Mouse (Mus musculus) stomach, embryonic 16.5 days (tissue): ENCODE data around the gene Pgpep1. TPM values are rescaled to one million over a fixed set of nuclear protein-coding genes. Genes with fewer than 3 reads are reported as not detected.
A peak's percentile ranks its signal among the peaks of the same experiment; 100 is the strongest.

ENCODE experiments used
- ATAC-seq: fragments of 200-750 bp; cut with Nextera tagmentation; 2 replicates; pipeline ENCODE4 v1.8.0; 2017; ENCODE audit warnings: moderate number of reproducible peaks, moderate TSS enrichment; ENCODE audit not compliant: insufficient read depth, low FRiP score
- H3K27ac ChIP-seq: fragments of 300-500 bp; sonication (generic); 2 replicates; pipeline ENCODE4 v1.5.1; 2014; ENCODE audit warnings: low read length
- H3K27me3 ChIP-seq: fragments of 300-500 bp; sonication (generic); 2 replicates; pipeline ENCODE4 v1.6.1; 2014; ENCODE audit warnings: low read length, control low read depth, mixed read lengths; ENCODE audit not compliant: control insufficient read depth, insufficient read depth
- H3K36me3 ChIP-seq: fragments of 300-500 bp; sonication (generic); 2 replicates; pipeline ENCODE4 v1.6.1; 2014; ENCODE audit warnings: low read length; ENCODE audit not compliant: control insufficient read depth, insufficient read depth
- H3K4me1 ChIP-seq: fragments of 300-500 bp; sonication (generic); 2 replicates; pipeline ENCODE4 v1.6.1; 2014; ENCODE audit warnings: low read length, control low read depth, mixed read lengths; ENCODE audit not compliant: control insufficient read depth, insufficient read depth
- H3K4me2 ChIP-seq: fragments of 300-500 bp; sonication (generic); 2 replicates; pipeline ENCODE4 v1.6.1; 2014; ENCODE audit warnings: low read depth, low read length, mixed read lengths
- H3K4me3 ChIP-seq: fragments of 300-500 bp; sonication (generic); replicated peaks from 2 replicates; pipeline ENCODE4 v1.5.1; 2014; ENCODE audit warnings: mild to moderate bottlenecking, low read length
- H3K9ac ChIP-seq: fragments of 300-500 bp; sonication (generic); 2 replicates; pipeline ENCODE4 v1.6.1; 2014; ENCODE audit warnings: low read length
- H3K9me3 ChIP-seq: fragments of 300-500 bp; sonication (generic); replicated peaks from 2 replicates; pipeline ENCODE4 v1.6.1; 2016; ENCODE audit warnings: low read length, control low read depth; ENCODE audit not compliant: control insufficient read depth
- WGBS: fragments of 180-500 bp; shearing (Covaris S2); extraction: QIAGEN DNeasy Blood & Tissue Kit; methylation state at CpG from one replicate; pipeline ENCODE4 v1.1.7; 2014; 5-methylcytosine and 5-hydroxymethylcytosine counted together
- polyA plus RNA-seq: library from polyadenylated mRNA; unstranded; fragments of >200 nt; fragmentation: Nextera tagmentation; extraction: Ambion mirVana; gene quantifications from 2 replicates; pipeline ENCODE4 v1.2.1, GENCODE M21; 2015

Pgpep1 gene
- polyA plus RNA-seq, 1 experiment from 2014 or later: 57.5 TPM

GRCm38 (mm10) chr8:70699834-70700554 is 39.8 kb upstream of the Pgpep1 start:
- WGBS: under 1% methylated on average over 58 of the region's 59 CpGs
- H3K27ac ChIP-seq: peak overlapping the region; percentile 99
- no peak for ATAC-seq

GRCm38 (mm10) chr8:70699116-70699833 is 39.1 kb upstream of the Pgpep1 start:
- Histone ChIP-seq H3K4me3 (peak overlapping the region; percentile 99), H3K27ac (peak overlapping the region; percentile 99), H3K27me3 (no peaks in the 10 kb centered on the region), H3K9me3 (no peaks in the 10 kb centered on the region), H3K4me1 (peaks cover 50% of the 10 kb centered on the region), H3K36me3 (0 out of 2 replicates have a peak, but pooled peaks cover 5% of the 10 kb centered on the region), H3K4me2 (peak overlapping the region; percentile 72), H3K9ac (peak overlapping the region; percentile 100)
- WGBS: under 1% methylated on average over 77 of the region's 89 CpGs
- ATAC-seq: peak; percentile 5

More at GRCm38 (mm10) chr8:70699834-70700554, 39.8 kb upstream of the Pgpep1 start:
- Histone ChIP-seq H3K9me3 (no peaks in the 10 kb centered on the region), H3K4me3 (peak overlapping the region; percentile 99), H3K27me3 (no peaks in the 10 kb centered on the region), H3K9ac (peak overlapping the region; percentile 100), H3K4me1 (peaks cover 50% of the 10 kb centered on the region), H3K36me3 (0 out of 2 replicates have a peak, but pooled peaks cover 5% of the 10 kb centered on the region), H3K4me2 (peak overlapping the region; percentile 72)

GRCm38 (mm10) chr8:70698310-70699109 is 38.3 kb upstream of the Pgpep1 start, which contains the start of gene Jund:
TSS of gene Jund (plus strand) at chr8:70698949.
- H3K27ac ChIP-seq: peak within 1 kb of the TSS; percentile 99
- peak within 1 kb of the TSS; percentile 100 for H3K9ac ChIP-seq
- 0 out of 2 replicates have a peak, but pooled peaks cover 5% of the 10 kb centered on the region for H3K36me3 ChIP-seq
- peak within 1 kb of the TSS; percentile 99 for H3K4me3 ChIP-seq
- no peaks in the 10 kb centered on the region for H3K27me3 ChIP-seq
- under 1% methylated on average over 66 of the region's 69 CpGs for WGBS
- H3K9me3 ChIP-seq: no peaks in the 10 kb centered on the region
- peak within 1 kb of the TSS; percentile 72 for H3K4me2 ChIP-seq
- peak; percentile 90 for ATAC-seq
- peaks cover 50% of the 10 kb centered on the region for H3K4me1 ChIP-seq

- H3K27ac ChIP-seq: peak overlapping the region; percentile 91
- no peaks in the 10 kb centered on the region for H3K27me3 ChIP-seq
- H3K9me3 ChIP-seq: no peaks in the 10 kb centered on the region
- no peak for ATAC-seq
- peak overlapping the region; percentile 43 for H3K4me2 ChIP-seq
- 0 out of 2 replicates have a peak, but pooled peaks cover 5% of the 10 kb centered on the region for H3K36me3 ChIP-seq
- H3K9ac ChIP-seq: peak overlapping the region; percentile 69
- WGBS: 59% methylated on average over 12 of the region's 12 CpGs
- H3K4me3 ChIP-seq: peak overlapping the region; percentile 99
- peaks cover 48% of the 10 kb centered on the region for H3K4me1 ChIP-seq
Observed at GRCm38 (mm10) chr8:70697366-70698250, 37.4 kb upstream of the Pgpep1 start.

- peak overlapping the region; percentile 32 for H3K4me3 ChIP-seq
- 0 out of 2 replicates have a peak, but pooled peaks cover under 1% of the 10 kb centered on the region for H3K36me3 ChIP-seq
- H3K9me3 ChIP-seq: no peaks in the 10 kb centered on the region
- H3K27me3 ChIP-seq: no peaks in the 10 kb centered on the region
- H3K9ac ChIP-seq: peak overlapping the region; percentile 69
- 42% methylated on average over 4 of the region's 4 CpGs for WGBS
- no peak for ATAC-seq
- peak overlapping the region; percentile 59 for H3K4me2 ChIP-seq
- peaks cover 45% of the 10 kb centered on the region for H3K4me1 ChIP-seq
- H3K27ac ChIP-seq: peak overlapping the region; percentile 91
Observed at GRCm38 (mm10) chr8:70696946-70697345, 36.8 kb upstream of the Pgpep1 start.

GRCm38 (mm10) chr8:70696019-70696885 is 36.1 kb upstream of the Pgpep1 start:
- peaks cover 45% of the 10 kb centered on the region for H3K4me1 ChIP-seq
- peak overlapping the region; percentile 32 for H3K4me3 ChIP-seq
- H3K9ac ChIP-seq: peak overlapping the region; percentile 69
- no peaks in the 10 kb centered on the region for H3K36me3 ChIP-seq
- H3K27me3 ChIP-seq: no peaks in the 10 kb centered on the region
- H3K9me3 ChIP-seq: no peaks in the 10 kb centered on the region
- peak overlapping the region; percentile 59 for H3K4me2 ChIP-seq
- 3% methylated on average over 30 of the region's 31 CpGs for WGBS
- peak overlapping the region; percentile 91 for H3K27ac ChIP-seq
- ATAC-seq: peak; percentile 5; the same call in 1 of the 2 replicates

- WGBS: 26% methylated on average over 32 of the region's 32 CpGs
- peaks cover 42% of the 10 kb centered on the region for H3K4me1 ChIP-seq
- no peaks in the 10 kb centered on the region for H3K27me3 ChIP-seq
Observed at GRCm38 (mm10) chr8:70695318-70696018, 35.3 kb upstream of the Pgpep1 start.

More at GRCm38 (mm10) chr8:70695318-70696018, 35.3 kb upstream of the Pgpep1 start:
- Histone ChIP-seq H3K4me2 (peak overlapping the region; percentile 59; the same call in 1 of the 2 replicates), H3K9me3 (no peaks in the 10 kb centered on the region), H3K4me3 (no peak overlapping the region), H3K9ac (peak overlapping the region; percentile 69), H3K36me3 (no peaks in the 10 kb centered on the region), H3K27ac (peak overlapping the region; percentile 91)
- ATAC-seq: no peak
